Mouse (Mus musculus) cerebral cortex, adult 2 months (tissue): ENCODE data around the gene Arhgap17.

Experiments
- WGBS: fragments of 180-500 bp; shearing (Covaris S2); methylation state at CpG from one replicate; pipeline ENCODE4 v1.1.7; 2018; 5-methylcytosine and 5-hydroxymethylcytosine counted together

Gene Arhgap17

DNA sequence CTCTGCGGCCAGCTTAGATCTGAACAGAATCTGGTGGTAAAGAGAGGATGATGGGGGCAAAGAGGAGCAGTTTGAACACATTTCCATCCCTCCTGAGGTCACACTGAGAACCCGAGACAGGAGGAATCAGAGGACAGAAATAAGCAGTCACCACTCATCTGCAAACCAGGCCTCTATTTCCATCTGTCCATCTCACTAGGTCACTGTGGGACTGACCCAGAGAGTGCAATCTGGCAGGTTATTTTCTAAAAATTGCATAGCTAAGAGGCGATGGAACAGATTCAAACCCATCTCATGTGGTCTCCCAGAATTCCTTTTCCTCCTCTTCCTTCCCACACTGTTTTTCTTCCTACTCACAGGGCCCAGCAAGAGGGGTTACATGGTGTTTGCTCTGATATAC lies 81.8 kb downstream of the Arhgap17 start:
- 42% methylated on average over 3 of the region's 3 CpGs for WGBS

GRCm38 (mm10) chr7:123285896-123286295 lies 83.8 kb downstream of the Arhgap17 start:
- WGBS = 68% methylated on average over 5 of the region's 5 CpGs

DNA sequence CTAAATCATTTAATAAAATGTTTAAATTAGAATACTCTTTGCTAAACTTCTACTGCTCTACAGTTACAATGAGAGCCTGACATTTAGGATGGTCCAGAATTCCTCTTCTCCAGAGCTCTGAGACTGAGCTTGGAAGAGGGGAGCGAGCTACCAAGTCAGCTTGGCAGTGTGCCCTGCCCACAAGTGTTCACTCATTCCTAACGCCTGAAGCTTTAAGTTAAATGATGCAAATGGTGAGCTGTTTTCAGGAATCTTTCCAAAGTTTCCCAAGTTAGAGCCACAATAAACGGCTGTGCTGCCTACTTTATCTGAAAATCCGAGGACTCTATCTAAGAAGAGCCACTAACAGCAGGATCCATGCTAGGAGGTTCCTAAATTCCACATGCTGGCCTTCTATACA lies 85.9 kb downstream of the Arhgap17 start:
- WGBS = 40% methylated on average over 4 of the region's 4 CpGs

DNA sequence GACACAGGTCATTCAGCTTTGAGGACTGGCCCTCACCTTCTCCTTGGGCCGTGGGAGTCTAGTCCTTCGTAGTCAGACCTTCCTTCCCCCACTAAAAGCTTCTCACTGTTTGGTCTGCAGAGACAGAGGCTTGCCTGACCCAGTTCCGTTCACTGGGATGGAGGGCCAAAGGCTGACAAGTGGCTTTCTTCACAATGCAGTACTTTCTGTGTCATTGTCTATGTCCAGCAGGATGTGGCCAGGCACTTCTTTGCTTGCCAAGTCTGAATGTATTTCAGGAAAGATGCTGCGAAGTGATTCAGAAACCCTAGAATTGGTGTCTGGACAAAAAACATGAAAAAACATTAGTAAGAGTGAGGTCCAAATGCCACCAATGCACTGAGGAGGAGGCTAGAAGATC lies 89.9 kb downstream of the Arhgap17 start:
- WGBS = 51% methylated on average over 4 of the region's 4 CpGs

GRCm38 (mm10) chr7:123276568-123276967 lies 93.1 kb downstream of the Arhgap17 start:
- WGBS = 85% methylated on average over 4 of the region's 4 CpGs

GRCm38 (mm10) chr7:123273056-123273455 lies 96.7 kb downstream of the Arhgap17 start:
- 63% methylated on average over 11 of the region's 11 CpGs for WGBS

- 83% methylated on average over 8 of the region's 8 CpGs for WGBS
Observed at GRCm38 (mm10) chr7:123258103-123258502, 111.6 kb downstream of the Arhgap17 start.

GRCm38 (mm10) chr7:123254196-123254970 lies 115.3 kb downstream of the Arhgap17 start:
- 86% methylated on average over 14 of the region's 14 CpGs for WGBS

DNA sequence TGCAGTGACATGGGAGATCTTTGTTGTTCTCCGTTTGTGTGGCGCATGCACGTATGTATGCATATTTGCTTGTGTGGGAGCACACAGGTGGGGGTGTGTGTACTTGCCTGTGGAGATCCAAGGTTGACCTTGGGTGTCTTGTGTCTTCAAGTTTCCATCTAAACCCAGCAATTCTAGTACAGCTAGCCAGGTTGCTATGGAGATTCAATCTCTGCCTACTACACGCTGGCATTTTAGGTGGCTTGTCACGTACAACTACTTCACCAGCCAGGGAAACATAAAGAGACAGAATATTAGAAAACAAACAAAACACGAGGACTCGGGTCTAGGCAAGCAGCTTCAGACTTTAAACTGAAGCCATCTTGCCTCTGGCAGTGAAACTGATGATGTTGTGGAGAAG lies 116.3 kb downstream of the Arhgap17 start:
- 47% methylated on average over 7 of the region's 7 CpGs for WGBS

DNA sequence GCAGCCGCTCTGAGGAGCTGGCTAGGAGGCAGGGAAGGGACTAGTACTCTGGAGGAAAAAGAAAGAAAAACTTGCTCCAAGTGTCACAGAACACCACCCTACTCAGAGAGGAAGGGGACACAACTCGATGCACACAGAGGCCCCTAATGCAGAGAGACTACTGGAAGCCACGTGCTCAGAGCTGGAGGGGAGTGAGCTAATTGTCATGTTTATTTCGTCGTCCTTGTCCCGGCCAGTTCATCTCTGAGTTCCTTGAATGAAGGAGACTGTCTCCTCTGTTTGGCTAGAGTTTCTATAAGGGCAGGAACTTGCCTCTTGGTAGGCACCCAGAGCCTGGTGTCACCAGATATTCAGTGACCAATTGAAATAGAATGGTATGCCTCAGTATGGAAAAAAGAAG lies 118.4 kb downstream of the Arhgap17 start:
- 69% methylated on average over 6 of the region's 6 CpGs for WGBS

GRCm38 (mm10) chr7:123248166-123248565 lies 121.5 kb downstream of the Arhgap17 start:
- 59% methylated on average over 2 of the region's 2 CpGs for WGBS

DNA sequence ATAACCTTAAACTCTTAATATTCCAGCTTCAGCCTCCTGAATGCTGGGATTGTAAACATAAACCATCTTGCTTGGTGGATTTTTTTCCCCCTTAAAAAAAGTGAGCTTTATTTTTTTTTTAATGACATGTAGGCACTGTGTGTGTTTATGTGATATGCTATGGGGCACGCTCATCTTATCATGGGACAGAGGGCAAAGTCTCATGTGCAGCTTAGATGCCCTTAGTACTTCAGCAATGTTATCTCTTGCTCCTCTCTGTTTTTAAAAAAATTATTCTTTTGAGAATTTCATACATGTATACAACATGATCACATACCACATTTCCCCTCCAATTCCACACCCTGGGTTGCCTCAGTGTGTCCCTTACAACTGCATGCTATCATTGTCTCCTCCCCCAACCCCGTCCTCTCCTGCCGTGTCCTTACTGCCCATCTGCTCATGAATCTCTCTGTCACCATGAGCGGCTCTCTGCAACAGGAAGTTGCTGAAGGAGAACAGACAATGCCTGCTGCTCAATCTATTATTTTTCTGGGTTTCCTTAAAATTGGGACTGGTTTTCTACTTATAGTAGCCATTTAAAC lies 123.1 kb downstream of the Arhgap17 start:
- 62% methylated on average over 4 of the region's 4 CpGs for WGBS

- WGBS = 91% methylated on average over 1 of the region's 1 CpGs
Observed at GRCm38 (mm10) chr7:123244833-123245232, 124.9 kb downstream of the Arhgap17 start.

- WGBS = 85% methylated on average over 7 of the region's 7 CpGs
Observed at GRCm38 (mm10) chr7:123242241-123242640, 127.5 kb downstream of the Arhgap17 start.

DNA sequence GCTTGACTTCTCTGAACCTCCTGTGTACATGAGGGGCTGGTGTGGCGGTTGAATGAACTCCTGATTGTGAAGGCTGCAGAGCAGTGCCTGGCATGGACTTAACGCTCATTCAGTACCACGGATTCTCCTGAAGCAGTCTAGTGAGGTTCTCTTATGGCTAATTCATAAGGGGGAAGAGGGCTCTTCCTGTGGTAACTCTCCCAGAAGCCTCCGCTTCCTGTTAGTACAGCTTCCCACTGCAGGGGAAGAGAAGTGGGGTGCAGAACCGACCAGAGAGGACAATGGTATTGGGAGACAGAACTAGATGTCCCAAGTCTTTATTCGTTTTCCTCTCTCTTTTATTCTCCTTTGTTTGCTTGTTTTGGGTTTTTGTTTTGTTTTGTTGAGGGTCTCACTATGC lies 129.7 kb downstream of the Arhgap17 start:
- WGBS = 68% methylated on average over 6 of the region's 6 CpGs

DNA sequence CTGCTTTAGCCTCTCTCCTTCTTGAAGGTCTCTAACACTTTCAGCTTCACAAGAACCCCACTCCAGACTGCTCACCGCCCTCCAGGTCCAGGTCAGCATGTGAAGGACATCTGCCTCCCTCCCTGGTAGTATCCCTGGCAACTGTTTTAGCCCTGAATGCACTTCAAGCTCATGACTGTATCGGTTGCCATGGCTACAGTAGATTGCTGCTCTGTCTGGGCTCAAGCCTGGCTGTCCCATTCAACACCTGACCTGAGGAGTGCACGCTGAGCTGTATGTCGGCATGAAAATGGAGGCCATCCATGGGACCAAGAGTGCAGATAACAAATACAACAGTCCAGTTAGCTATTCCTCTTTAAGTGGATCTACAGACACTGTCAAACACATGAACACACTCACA lies 131.1 kb downstream of the Arhgap17 start:
- 74% methylated on average over 4 of the region's 4 CpGs for WGBS

- 41% methylated on average over 4 of the region's 4 CpGs for WGBS
Observed at GRCm38 (mm10) chr7:123235449-123235848, 134.3 kb downstream of the Arhgap17 start.
